Mouse (Mus musculus) liver, embryonic 13.5 days (tissue): ENCODE data around the gene Izumo1. TPM values are rescaled to one million over a fixed set of nuclear protein-coding genes. Genes with fewer than 3 reads are reported as not detected.

Source experiments
- ATAC-seq: fragments of 200-750 bp; cut with Nextera tagmentation; 2 replicates; pipeline ENCODE4 v1.8.0; 2017; ENCODE audit warnings: low read depth, mild to moderate bottlenecking, moderate number of reproducible peaks, moderate library complexity
- DNase-seq: peaks from one replicate; pipeline ENCODE4 v3.0.0; 2022
- H3K27ac ChIP-seq: fragments of 300-500 bp; sonication (generic); 2 replicates; pipeline ENCODE4 v1.5.1; 2015; ENCODE audit warnings: moderate library complexity, mild to moderate bottlenecking, inconsistent platforms
- H3K27me3 ChIP-seq: fragments of 300-500 bp; sonication (generic); 2 replicates; pipeline ENCODE4 v1.6.1; 2015; ENCODE audit warnings: mild to moderate bottlenecking, inconsistent platforms
- H3K36me3 ChIP-seq: fragments of 300-500 bp; sonication (generic); 2 replicates; pipeline ENCODE4 v1.6.1; 2015; ENCODE audit warnings: mild to moderate bottlenecking, inconsistent platforms
- H3K4me1 ChIP-seq: fragments of 300-500 bp; sonication (generic); replicated peaks from 2 replicates; pipeline ENCODE4 v1.6.1; 2015; ENCODE audit warnings: inconsistent platforms
- H3K4me2 ChIP-seq: fragments of 300-500 bp; sonication (generic); 2 replicates; pipeline ENCODE4 v1.6.1; 2015; ENCODE audit warnings: inconsistent platforms, mild to moderate bottlenecking, moderate library complexity
- H3K4me3 ChIP-seq: fragments of 300-500 bp; sonication (generic); replicated peaks from 2 replicates; pipeline ENCODE4 v1.5.1; 2015; ENCODE audit warnings: mild to moderate bottlenecking, inconsistent platforms
- H3K9ac ChIP-seq: fragments of 300-500 bp; sonication (generic); 2 replicates; pipeline ENCODE4 v1.6.1; 2015; ENCODE audit warnings: mild to moderate bottlenecking, inconsistent platforms
- H3K9me3 ChIP-seq: fragments of 300-500 bp; sonication (generic); replicated peaks from 2 replicates; pipeline ENCODE4 v1.6.1; 2016; ENCODE audit warnings: inconsistent platforms
- WGBS: fragments of 180-500 bp; shearing (Covaris S2); methylation state at CpG from one replicate; pipeline ENCODE4 v1.1.7; 2015; ENCODE audit not compliant: insufficient replicate concordance; 5-methylcytosine and 5-hydroxymethylcytosine counted together
- polyA plus RNA-seq: library from polyadenylated mRNA; unstranded; fragments of >200 nt; fragmentation: Nextera tagmentation; extraction: Ambion mirVana; gene quantifications from 2 replicates; pipeline ENCODE4 v1.2.1, GENCODE M21; 2015

The Izumo1 gene
- polyA plus RNA-seq, 1 experiment from 2014 or later, result not detected

GRCm38 (mm10) chr7:45635711-45636688 is 14.4 kb downstream of the Izumo1 start:
- peaks cover 13% of the 10 kb centered on the region for H3K4me1 ChIP-seq
- H3K4me3 ChIP-seq, result no peak overlapping the region
- 51% methylated on average over 15 of the region's 15 CpGs for WGBS
- no peak for DNase-seq
- H3K27me3 ChIP-seq, result peaks cover 16% of the 10 kb centered on the region; the same call in 1 of the 2 replicates
- H3K4me2 ChIP-seq, result no peak overlapping the region
- H3K27ac ChIP-seq, result peak overlapping the region; percentile 36
- H3K9me3 ChIP-seq, result no peaks in the 10 kb centered on the region
- H3K9ac ChIP-seq, result no peak overlapping the region
- no peak for ATAC-seq
- no peaks in the 10 kb centered on the region for H3K36me3 ChIP-seq

GRCm38 (mm10) chr7:45637710-45638109 is 16.1 kb downstream of the Izumo1 start:
- H3K4me1 ChIP-seq, result peaks cover 14% of the 10 kb centered on the region
- H3K9me3 ChIP-seq, result no peaks in the 10 kb centered on the region
- ATAC-seq (no peak), DNase-seq (no peak)
- H3K9ac ChIP-seq, result no peak overlapping the region
- H3K36me3 ChIP-seq, result no peaks in the 10 kb centered on the region
- no peak overlapping the region for H3K27ac ChIP-seq
- peak overlapping the region; percentile 28; the same call in 1 of the 2 replicates for H3K4me2 ChIP-seq
- H3K27me3 ChIP-seq, result peaks cover 5% of the 10 kb centered on the region; the same call in 1 of the 2 replicates
- 74% methylated on average over 6 of the region's 6 CpGs for WGBS
- H3K4me3 ChIP-seq, result no peak overlapping the region

- H3K9ac ChIP-seq, result no peak overlapping the region
- no peaks in the 10 kb centered on the region for H3K9me3 ChIP-seq
- H3K4me3 ChIP-seq, result no peak overlapping the region
- 0 out of 2 replicates have a peak, but pooled peaks cover 5% of the 10 kb centered on the region for H3K27me3 ChIP-seq
- ATAC-seq, result peak; percentile 61
- peaks cover 25% of the 10 kb centered on the region for H3K4me1 ChIP-seq
- DNase-seq, result peak; percentile 34
- no peaks in the 10 kb centered on the region for H3K36me3 ChIP-seq
- H3K27ac ChIP-seq, result no peak overlapping the region
- H3K4me2 ChIP-seq, result peak overlapping the region; percentile 28; the same call in 1 of the 2 replicates
- WGBS, result 68% methylated on average over 29 of the region's 29 CpGs
Observed at GRCm38 (mm10) chr7:45638623-45639401, 17.2 kb downstream of the Izumo1 start.

GRCm38 (mm10) chr7:45639561-45640027 is 18.0 kb downstream of the Izumo1 start, which contains the start of gene Mamstr:
Mamstr (plus strand) TSS chr7:45639977.
- DNase-seq, result no peak
- Histone ChIP-seq H3K36me3 (no peaks in the 10 kb centered on the region), H3K4me3 (no peak within 1 kb of the TSS), H3K9me3 (no peaks in the 10 kb centered on the region), H3K9ac (no peak within 1 kb of the TSS), H3K4me2 (no peak within 1 kb of the TSS), H3K27ac (no peak within 1 kb of the TSS), H3K4me1 (peaks cover 30% of the 10 kb centered on the region), H3K27me3 (peaks cover 9% of the 10 kb centered on the region; the same call in 1 of the 2 replicates)
- ATAC-seq, result no peak
- WGBS, result 58% methylated on average over 19 of the region's 19 CpGs

- Histone ChIP-seq H3K9me3 (no peaks in the 10 kb centered on the region), H3K4me2 (no peak overlapping the region), H3K27me3 (peaks cover 14% of the 10 kb centered on the region; the same call in 1 of the 2 replicates), H3K4me1 (peaks cover 30% of the 10 kb centered on the region), H3K9ac (no peak overlapping the region), H3K4me3 (no peak overlapping the region), H3K36me3 (no peaks in the 10 kb centered on the region), H3K27ac (no peak overlapping the region)
- 73% methylated on average over 19 of the region's 19 CpGs for WGBS
- ATAC-seq (no peak), DNase-seq (no peak)
Observed at GRCm38 (mm10) chr7:45640191-45640957, 18.8 kb downstream of the Izumo1 start.

GRCm38 (mm10) chr7:45641391-45642040 is 19.9 kb downstream of the Izumo1 start:
- Histone ChIP-seq H3K27me3 (peaks cover 14% of the 10 kb centered on the region; the same call in 1 of the 2 replicates), H3K4me3 (no peak overlapping the region), H3K9ac (no peak overlapping the region), H3K4me2 (no peak overlapping the region), H3K27ac (no peak overlapping the region), H3K36me3 (no peaks in the 10 kb centered on the region), H3K4me1 (peaks cover 24% of the 10 kb centered on the region), H3K9me3 (no peaks in the 10 kb centered on the region)
- DNase-seq (no peak), ATAC-seq (no peak)
- 62% methylated on average over 17 of the region's 17 CpGs for WGBS

GRCm38 (mm10) chr7:45642083-45642482 is 20.5 kb downstream of the Izumo1 start:
- no peak for ATAC-seq
- H3K4me2 ChIP-seq, result no peak overlapping the region

GRCm38 (mm10) chr7:45642503-45643255 is 21.1 kb downstream of the Izumo1 start:
- peak overlapping the region; percentile 69 for H3K4me2 ChIP-seq
- H3K4me3 ChIP-seq, result peak overlapping the region; percentile 47
- no peaks in the 10 kb centered on the region for H3K9me3 ChIP-seq
- H3K27me3 ChIP-seq, result peaks cover 21% of the 10 kb centered on the region; the same call in 1 of the 2 replicates
- WGBS, result 39% methylated on average over 16 of the region's 16 CpGs
- H3K36me3 ChIP-seq, result no peaks in the 10 kb centered on the region
- H3K9ac ChIP-seq, result peak overlapping the region; percentile 55
- no peak overlapping the region for H3K27ac ChIP-seq
- H3K4me1 ChIP-seq, result peaks cover 23% of the 10 kb centered on the region
- DNase-seq (no peak), ATAC-seq (no peak)

More at GRCm38 (mm10) chr7:45642083-45642482, 20.5 kb downstream of the Izumo1 start:
- 75% methylated on average over 5 of the region's 5 CpGs for WGBS
- DNase-seq, result no peak
- peaks cover 23% of the 10 kb centered on the region for H3K4me1 ChIP-seq
- no peak overlapping the region for H3K9ac ChIP-seq
- no peaks in the 10 kb centered on the region for H3K36me3 ChIP-seq
- H3K4me3 ChIP-seq, result no peak overlapping the region
- no peak overlapping the region for H3K27ac ChIP-seq
- peaks cover 15% of the 10 kb centered on the region; the same call in 1 of the 2 replicates for H3K27me3 ChIP-seq
- no peaks in the 10 kb centered on the region for H3K9me3 ChIP-seq

GRCm38 (mm10) chr7:45643441-45644178 is 22.0 kb downstream of the Izumo1 start:
- Histone ChIP-seq H3K4me3 (peak overlapping the region; percentile 47), H3K9me3 (no peaks in the 10 kb centered on the region), H3K27ac (no peak overlapping the region), H3K36me3 (no peaks in the 10 kb centered on the region), H3K27me3 (peaks cover 22% of the 10 kb centered on the region; the same call in 1 of the 2 replicates), H3K4me2 (peak overlapping the region; percentile 69), H3K4me1 (peaks cover 23% of the 10 kb centered on the region), H3K9ac (peak overlapping the region; percentile 55)
- ATAC-seq, result peak; percentile 85
- DNase-seq, result peak; percentile 73
- WGBS, result 3% methylated on average over 28 of the region's 28 CpGs
